Mouse (Mus musculus): ENCODE data around the gene Npas2. TPM values are rescaled to one million over a fixed set of nuclear protein-coding genes. Genes with fewer than 3 reads are reported as not detected.

Npas2 gene
- total and polyA plus RNA-seq, 3 experiments: not detected

- no peak overlapping the region for H3K27ac ChIP-seq (ENCODE audit: control insufficient read depth, low read depth, low read length)
- H3K27me3 ChIP-seq (ENCODE audit: control insufficient read depth in 1 of 2, insufficient read depth in 2 of 2, low read length in 2 of 2): no peaks in the 10 kb centered on the region
- no peak overlapping the region for H3K9ac ChIP-seq (ENCODE audit: control insufficient read depth, low read depth, low read length, poor library complexity, severe bottlenecking)
- TF ChIP-seq POLR2A (IDR thresholded peaks at IDR 0.05; ENCODE audit: control insufficient read depth in 1 of 2, insufficient read depth in 1 of 2, low read depth in 1 of 2, low read length in 2 of 2, poor library complexity in 1 of 2) (0 out of 4 replicates have a peak, but pooled peaks of 1 of the 2 experiments have one; percentile 17), USF1 (IDR thresholded peaks at IDR 0.05; ENCODE audit: low read depth, low read length) (no peak), POLR2AphosphoS5 (IDR thresholded peaks at IDR 0.05; ENCODE audit: borderline replicate concordance, low read depth, low read length) (no peak; the same call in 1 of the 2 replicates), TBP (IDR thresholded peaks at IDR 0.05; ENCODE audit: low read depth, low read length) (no peak), KAT2A (conservative IDR thresholded peaks at IDR 0.05; ENCODE audit: low read depth, low read length) (no peak), POLR2AphosphoS2 (IDR thresholded peaks at IDR 0.05; ENCODE audit: low read length) (peak; percentile 75), RCOR1 (IDR thresholded peaks at IDR 0.05; ENCODE audit: low read depth, low read length) (no peak), NELFE (IDR thresholded peaks at IDR 0.05; ENCODE audit: low read depth, low read length) (no peak), ZMIZ1 (IDR thresholded peaks at IDR 0.05; ENCODE audit: low read depth, low read length) (0 out of 2 replicates have a peak, but pooled peaks have one; percentile 16), JUND (IDR thresholded peaks at IDR 0.05; ENCODE audit: low read depth, low read length) (no peak), SMC3 (IDR thresholded peaks at IDR 0.05; ENCODE audit: low read depth, low read length) (0 out of 2 replicates have a peak, but pooled peaks have one; percentile 10), EP300 (IDR thresholded peaks at IDR 0.05; ENCODE audit: low read depth in 1 of 2, low read length in 2 of 2) (no peak)
- peaks cover 2 to 18% of the 10 kb centered on the region in 2 experiments; a peak in 2 of 4 replicates for H3K4me1 ChIP-seq (ENCODE audit: control insufficient read depth in 1 of 2, insufficient read depth in 2 of 2, low read length in 2 of 2)
- peaks cover 18 to 24% of the 10 kb centered on the region in 2 experiments for H3K36me3 ChIP-seq (ENCODE audit: control insufficient read depth in 1 of 2, insufficient read depth in 2 of 2, low read length in 2 of 2)
- H3K9me3 ChIP-seq (replicated peaks; ENCODE audit: insufficient read depth, low read length): no peaks in the 10 kb centered on the region
- peaks cover 9% of the 10 kb centered on the region for H3K79me2 ChIP-seq (ENCODE audit: control insufficient read depth, insufficient read depth, low read length, poor library complexity)
- DNase-seq (ENCODE audit: low read depth, low spot score): peak; percentile 40
- no peak overlapping the region for H3K4me3 ChIP-seq (ENCODE audit: control insufficient read depth in 1 of 2, insufficient read depth in 1 of 2, low read depth in 2 of 2, low read length in 2 of 2)
Measured at GRCm38 (mm10) chr1:39374231-39374809, 180.8 kb downstream of the Npas2 start.

- H3K36me3 ChIP-seq (ENCODE audit: control insufficient read depth in 1 of 2, insufficient read depth in 2 of 2, low read length in 2 of 2): peaks cover 5 to 6% of the 10 kb centered on the region in 2 experiments
Measured at GRCm38 (mm10) chr1:39376121-39376520, 182.6 kb downstream of the Npas2 start.

More at GRCm38 (mm10) chr1:39376121-39376520, 182.6 kb downstream of the Npas2 start:
- Histone ChIP-seq H3K27me3 (ENCODE audit: control insufficient read depth in 1 of 2, insufficient read depth in 2 of 2, low read length in 2 of 2) (no peaks in the 10 kb centered on the region), H3K9ac (ENCODE audit: control insufficient read depth, low read depth, low read length, poor library complexity, severe bottlenecking) (no peak overlapping the region), H3K4me3 (ENCODE audit: control insufficient read depth in 1 of 2, insufficient read depth in 1 of 2, low read depth in 2 of 2, low read length in 2 of 2) (no peak overlapping the region), H3K27ac (ENCODE audit: control insufficient read depth, low read depth, low read length) (no peak overlapping the region), H3K4me1 (ENCODE audit: control insufficient read depth in 1 of 2, insufficient read depth in 2 of 2, low read length in 2 of 2) (peaks cover 0 to 6% of the 10 kb centered on the region in 2 experiments; a peak in 2 of 4 replicates), H3K9me3 (replicated peaks; ENCODE audit: insufficient read depth, low read length) (no peaks in the 10 kb centered on the region), H3K79me2 (ENCODE audit: control insufficient read depth, insufficient read depth, low read length, poor library complexity) (no peaks in the 10 kb centered on the region)
- TF ChIP-seq MAX (IDR thresholded peaks at IDR 0.05; ENCODE audit: low read length) (no peak), MEF2A (IDR thresholded peaks at IDR 0.05; ENCODE audit: extremely low read depth, insufficient replicate concordance, low read depth, low read length, poor library complexity, severe bottlenecking) (no peak), TBP (IDR thresholded peaks at IDR 0.05; ENCODE audit: low read depth, low read length) (no peak), RCOR1 (IDR thresholded peaks at IDR 0.05; ENCODE audit: low read depth, low read length) (no peak), MAZ (IDR thresholded peaks at IDR 0.05; ENCODE audit: low read depth, low read length) (no peak), ELF1 (IDR thresholded peaks at IDR 0.05; ENCODE audit: low read depth, low read length) (no peak), EP300 (IDR thresholded peaks at IDR 0.05; ENCODE audit: low read depth in 1 of 2, low read length in 2 of 2) (no peak)
- no peak for DNase-seq (ENCODE audit: low read depth, low spot score)

Data from MEL (cell line).